ENCODE assay signal across 20 mouse cellular contexts in genomic region chr6:41188910-41189309, GRCm38 (mm10).
"Had no signal": no experiment of that assay in that cellular context is flagged by ENCODE, and none has a peak within 500 bp of the region (broad histone marks: within the 10 kb centered on the region; RNA-seq: fewer than 3 reads in every experiment).

No protein-coding gene starts in this region.

- H3K27ac ChIP-seq: kidney, postnatal 0 days; layer of hippocampus, adult 2 months; left cerebral cortex, adult 2 months; liver, embryonic 13.5 days; neural tube, embryonic 12.5 days; neural tube, embryonic 15.5 days; stomach, embryonic 15.5 days had no signal

- H3K27me3 ChIP-seq: liver, embryonic 13.5 days; megakaryocyte, embryonic 14.5 days; neural tube, embryonic 12.5 days; neural tube, embryonic 15.5 days; stomach, embryonic 15.5 days had no signal

- H3K4me1 ChIP-seq: neural tube, embryonic 12.5 days; neural tube, embryonic 15.5 days; stomach, embryonic 15.5 days had no signal

- H3K9ac ChIP-seq: liver, embryonic 13.5 days; neural tube, embryonic 12.5 days; neural tube, embryonic 15.5 days; stomach, embryonic 15.5 days had no signal

- DNase-seq: kidney, adult 9 months; kidney, postnatal 25 days; layer of hippocampus, adult 9-11 months; liver, embryonic 13.5 days; lung, adult 2 months; lung, postnatal 14 days; lung, postnatal 4 days; midbrain, embryonic 14.5 days; right cerebral cortex, adult 18-20 months; right cerebral cortex, postnatal 14 days; right cerebral cortex, postnatal 4 days; thymus, postnatal 36 days had no signal

- H3K9me3 ChIP-seq: liver, embryonic 13.5 days; megakaryocyte, embryonic 14.5 days; neural tube, embryonic 12.5 days; neural tube, embryonic 15.5 days; stomach, embryonic 15.5 days had no signal

- H3K36me3 ChIP-seq: liver, embryonic 13.5 days; neural tube, embryonic 12.5 days; neural tube, embryonic 15.5 days; stomach, embryonic 15.5 days had no signal

- H3K4me3 ChIP-seq: layer of hippocampus, adult 2 months; left cerebral cortex, adult 2 months; liver, embryonic 13.5 days; megakaryocyte, embryonic 14.5 days; neural tube, embryonic 12.5 days; neural tube, embryonic 15.5 days; stomach, embryonic 15.5 days had no signal

- H3K4me2 ChIP-seq: liver, embryonic 13.5 days; midbrain, embryonic 11.5 days; neural tube, embryonic 12.5 days; neural tube, embryonic 15.5 days; stomach, embryonic 15.5 days had no signal
